Mouse (Mus musculus): Measurements from ENCODE around the gene Rps6kb2. TPM values are rescaled to one million over a fixed set of nuclear protein-coding genes. Genes with fewer than 3 reads are reported as not detected.
A peak's percentile ranks its signal among the peaks of the same experiment; 100 is the strongest.

Rps6kb2 gene
- polyA plus RNA-seq, 1 experiment from 2014 or later: 59.8 TPM

GRCm38 (mm10) chr19:4152445-4153231, 10.5 kb downstream of the Rps6kb2 start:
- Histone ChIP-seq H3K9ac (replicated peaks; ENCODE audit: low read depth, low read length) (no peak overlapping the region), H3K27me3 (replicated peaks; ENCODE audit: control insufficient read depth, insufficient read depth, low read length) (no peaks in the 10 kb centered on the region), H3K4me3 (replicated peaks; ENCODE audit: low read length) (no peak overlapping the region), H3K9me3 (ENCODE audit: control insufficient read depth, low read length) (no peaks in the 10 kb centered on the region), H3K4me1 (replicated peaks; ENCODE audit: control insufficient read depth, insufficient read depth, low read length) (peaks cover 21% of the 10 kb centered on the region), H3K36me3 (ENCODE audit: control insufficient read depth, insufficient read depth) (peaks cover 11% of the 10 kb centered on the region), H3K27ac (ENCODE audit: low read length) (no peak overlapping the region), H3K4me2 (ENCODE audit: low read length) (no peak overlapping the region)
- no peak for ATAC-seq
- 88% methylated on average over 8 of the region's 8 CpGs for WGBS

- no peak for ATAC-seq
- Histone ChIP-seq H3K4me2 (ENCODE audit: low read length) (no peak overlapping the region), H3K4me3 (replicated peaks; ENCODE audit: low read length) (no peak overlapping the region), H3K27me3 (replicated peaks; ENCODE audit: control insufficient read depth, insufficient read depth, low read length) (no peaks in the 10 kb centered on the region), H3K9ac (replicated peaks; ENCODE audit: low read depth, low read length) (no peak overlapping the region), H3K36me3 (ENCODE audit: control insufficient read depth, insufficient read depth) (peaks cover 10% of the 10 kb centered on the region), H3K27ac (ENCODE audit: low read length) (no peak overlapping the region), H3K4me1 (replicated peaks; ENCODE audit: control insufficient read depth, insufficient read depth, low read length) (peaks cover 22% of the 10 kb centered on the region), H3K9me3 (ENCODE audit: control insufficient read depth, low read length) (no peaks in the 10 kb centered on the region)
- whole genome bisulfite sequencing: 88% methylated on average over 5 of the region's 5 CpGs
Measured at GRCm38 (mm10) chr19:4151898-4152297, 11.3 kb downstream of the Rps6kb2 start.

- ATAC-seq: no peak
- H3K4me3 ChIP-seq (replicated peaks; ENCODE audit: low read length): no peak overlapping the region
- 72% methylated on average over 5 of the region's 5 CpGs for WGBS
- peaks cover 22% of the 10 kb centered on the region for H3K4me1 ChIP-seq (replicated peaks; ENCODE audit: control insufficient read depth, insufficient read depth, low read length)
- peaks cover 6% of the 10 kb centered on the region; the same call in 1 of the 2 replicates for H3K36me3 ChIP-seq (ENCODE audit: control insufficient read depth, insufficient read depth)
- H3K9ac ChIP-seq (replicated peaks; ENCODE audit: low read depth, low read length): no peak overlapping the region
- no peak overlapping the region for H3K27ac ChIP-seq (ENCODE audit: low read length)
- H3K27me3 ChIP-seq (replicated peaks; ENCODE audit: control insufficient read depth, insufficient read depth, low read length): no peaks in the 10 kb centered on the region
- H3K4me2 ChIP-seq (ENCODE audit: low read length): no peak overlapping the region
- no peaks in the 10 kb centered on the region for H3K9me3 ChIP-seq (ENCODE audit: control insufficient read depth, low read length)
Measured at GRCm38 (mm10) chr19:4151488-4151860, 11.7 kb downstream of the Rps6kb2 start.

- peaks cover 22% of the 10 kb centered on the region for H3K4me1 ChIP-seq (replicated peaks; ENCODE audit: control insufficient read depth, insufficient read depth, low read length)
- no peak overlapping the region for H3K4me3 ChIP-seq (replicated peaks; ENCODE audit: low read length)
- no peak for ATAC-seq
- H3K4me2 ChIP-seq (ENCODE audit: low read length): no peak overlapping the region
- H3K27ac ChIP-seq (ENCODE audit: low read length): no peak overlapping the region
- no peaks in the 10 kb centered on the region for H3K9me3 ChIP-seq (ENCODE audit: control insufficient read depth, low read length)
- peaks cover 6% of the 10 kb centered on the region; the same call in 1 of the 2 replicates for H3K36me3 ChIP-seq (ENCODE audit: control insufficient read depth, insufficient read depth)
- WGBS: 88% methylated on average over 22 of the region's 22 CpGs
- no peak overlapping the region for H3K9ac ChIP-seq (replicated peaks; ENCODE audit: low read depth, low read length)
- no peaks in the 10 kb centered on the region for H3K27me3 ChIP-seq (replicated peaks; ENCODE audit: control insufficient read depth, insufficient read depth, low read length)
Measured at GRCm38 (mm10) chr19:4150567-4151487, 12.3 kb downstream of the Rps6kb2 start.

- Histone ChIP-seq H3K27ac (ENCODE audit: low read length) (no peak overlapping the region), H3K27me3 (replicated peaks; ENCODE audit: control insufficient read depth, insufficient read depth, low read length) (no peaks in the 10 kb centered on the region), H3K9ac (replicated peaks; ENCODE audit: low read depth, low read length) (no peak overlapping the region), H3K9me3 (ENCODE audit: control insufficient read depth, low read length) (no peaks in the 10 kb centered on the region), H3K4me2 (ENCODE audit: low read length) (no peak overlapping the region), H3K36me3 (ENCODE audit: control insufficient read depth, insufficient read depth) (peaks cover 6% of the 10 kb centered on the region; the same call in 1 of the 2 replicates), H3K4me1 (replicated peaks; ENCODE audit: control insufficient read depth, insufficient read depth, low read length) (peaks cover 22% of the 10 kb centered on the region), H3K4me3 (replicated peaks; ENCODE audit: low read length) (no peak overlapping the region)
- WGBS: 93% methylated on average over 17 of the region's 17 CpGs
- ATAC-seq: no peak
Measured at GRCm38 (mm10) chr19:4149764-4150461, 13.2 kb downstream of the Rps6kb2 start.

GRCm38 (mm10) chr19:4149283-4149682, 13.9 kb downstream of the Rps6kb2 start:
- Histone ChIP-seq H3K27ac (ENCODE audit: low read length) (no peak overlapping the region; the same call in 1 of the 2 replicates), H3K4me3 (replicated peaks; ENCODE audit: low read length) (peak overlapping the region; percentile 88), H3K9ac (replicated peaks; ENCODE audit: low read depth, low read length) (peak overlapping the region; percentile 91), H3K4me2 (ENCODE audit: low read length) (peak overlapping the region; percentile 96), H3K27me3 (replicated peaks; ENCODE audit: control insufficient read depth, insufficient read depth, low read length) (no peaks in the 10 kb centered on the region), H3K4me1 (replicated peaks; ENCODE audit: control insufficient read depth, insufficient read depth, low read length) (peaks cover 22% of the 10 kb centered on the region), H3K9me3 (ENCODE audit: control insufficient read depth, low read length) (no peaks in the 10 kb centered on the region), H3K36me3 (ENCODE audit: control insufficient read depth, insufficient read depth) (peaks cover 6% of the 10 kb centered on the region; the same call in 1 of the 2 replicates)
- no peak for ATAC-seq
- 89% methylated on average over 11 of the region's 11 CpGs for WGBS

GRCm38 (mm10) chr19:4148819-4149218, 14.3 kb downstream of the Rps6kb2 start:
- 2% methylated on average over 8 of the region's 8 CpGs for WGBS
- Histone ChIP-seq H3K9me3 (ENCODE audit: control insufficient read depth, low read length) (no peaks in the 10 kb centered on the region), H3K9ac (replicated peaks; ENCODE audit: low read depth, low read length) (peak overlapping the region; percentile 91), H3K4me1 (replicated peaks; ENCODE audit: control insufficient read depth, insufficient read depth, low read length) (peaks cover 22% of the 10 kb centered on the region), H3K4me2 (ENCODE audit: low read length) (peak overlapping the region; percentile 96), H3K36me3 (ENCODE audit: control insufficient read depth, insufficient read depth) (peaks cover 6% of the 10 kb centered on the region; the same call in 1 of the 2 replicates), H3K27ac (ENCODE audit: low read length) (peak overlapping the region; percentile 63), H3K4me3 (replicated peaks; ENCODE audit: low read length) (peak overlapping the region; percentile 88), H3K27me3 (replicated peaks; ENCODE audit: control insufficient read depth, insufficient read depth, low read length) (no peaks in the 10 kb centered on the region)
- ATAC-seq: peak; percentile 18

- peaks cover 6% of the 10 kb centered on the region; the same call in 1 of the 2 replicates for H3K36me3 ChIP-seq (ENCODE audit: control insufficient read depth, insufficient read depth)
- H3K9me3 ChIP-seq (ENCODE audit: control insufficient read depth, low read length): no peaks in the 10 kb centered on the region
- no peaks in the 10 kb centered on the region for H3K27me3 ChIP-seq (replicated peaks; ENCODE audit: control insufficient read depth, insufficient read depth, low read length)
- peak within 1 kb of the TSS; percentile 63 for H3K27ac ChIP-seq (ENCODE audit: low read length)
- H3K4me2 ChIP-seq (ENCODE audit: low read length): peak within 1 kb of the TSS; percentile 96
- WGBS: under 1% methylated on average over 31 of the region's 33 CpGs
- peaks cover 22% of the 10 kb centered on the region for H3K4me1 ChIP-seq (replicated peaks; ENCODE audit: control insufficient read depth, insufficient read depth, low read length)
- peak within 1 kb of the TSS; percentile 88 for H3K4me3 ChIP-seq (replicated peaks; ENCODE audit: low read length)
- peak; percentile 95 for ATAC-seq
- H3K9ac ChIP-seq (replicated peaks; ENCODE audit: low read depth, low read length): peak within 1 kb of the TSS; percentile 91
Measured at GRCm38 (mm10) chr19:4148491-4148806, 14.7 kb downstream of the Rps6kb2 start, which contains the start of gene Coro1b. Gene Coro1b, plus strand, starts transcription at chr19:4148619.
